Mouse (Mus musculus) megakaryocyte, embryonic 14.5 days (primary cell): ENCODE results near the gene Fignl2.

Source experiments
- FLI1 ChIP-seq: IDR thresholded peaks from 2 replicates; pipeline ENCODE4 v1.6.1; 2012; ENCODE audit warnings: low read length, inconsistent platforms, mixed read lengths
- GATA1 ChIP-seq: IDR thresholded peaks from 3 replicates; pipeline ENCODE4 v1.6.1; 2012; ENCODE audit warnings: mixed read lengths, low read length, inconsistent platforms, borderline replicate concordance

DNA sequence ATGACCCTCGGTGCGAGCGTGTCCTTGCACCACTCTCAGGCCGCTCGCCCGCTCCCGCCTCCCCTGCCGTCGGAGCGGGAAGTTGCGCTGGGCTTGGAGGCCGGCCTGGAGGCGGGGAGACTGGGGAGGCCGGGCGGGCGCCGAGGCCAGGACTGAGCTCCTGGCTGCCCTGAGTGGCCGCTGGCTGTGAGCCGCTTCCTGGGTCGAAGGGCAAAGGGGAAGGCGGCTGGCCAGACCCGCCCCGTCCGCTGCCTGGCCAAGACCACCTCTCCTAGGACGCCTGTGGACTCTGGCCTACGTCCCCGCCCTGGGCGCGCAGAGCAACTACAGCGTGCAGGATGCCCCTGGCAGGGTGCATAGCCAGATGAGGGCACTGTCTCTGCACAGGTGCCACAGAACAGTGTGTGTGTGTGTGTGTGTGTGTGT is 377 bp upstream of the Fignl2 start:
- TF ChIP-seq FLI1: no peak
- TF ChIP-seq GATA1: no peak
